Mouse (Mus musculus): ENCODE data around the gene Tppp2. TPM values are rescaled to one million over a fixed set of nuclear protein-coding genes. Genes with fewer than 3 reads are reported as not detected.

Tppp2 gene
- polyA plus RNA-seq (2014; fragmentation: Nextera tagmentation; extraction: Ambion mirVana): not detected in 2 replicates

DNA sequence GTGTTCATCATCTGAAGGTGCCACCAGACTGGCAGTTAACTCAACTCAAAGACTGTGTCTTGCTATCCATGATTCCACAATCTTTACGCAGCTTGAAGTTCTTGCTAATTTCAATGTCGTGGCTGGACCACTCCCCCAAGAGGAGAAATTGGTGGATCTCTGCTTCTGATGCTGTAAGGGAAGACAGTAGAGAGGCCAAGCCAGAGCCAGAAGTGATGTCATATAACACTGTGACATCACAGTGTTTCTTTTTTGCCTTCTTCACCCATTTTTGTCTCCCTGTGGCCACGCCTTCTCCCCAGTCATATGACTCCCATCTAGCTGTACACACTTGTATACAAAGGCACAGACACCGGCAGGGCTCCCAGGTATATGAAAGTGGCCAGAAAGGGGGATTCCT lies at the start of gene Tppp2:
TSS of gene Tppp2 (plus strand) at position 301 of the 400 bp plus-strand sequence.
- Histone ChIP-seq H3K27me3 (replicated peaks; ENCODE audit: control insufficient read depth, insufficient read depth, low read length) (no peaks in the 10 kb centered on the region), H3K36me3 (ENCODE audit: control insufficient read depth, insufficient read depth, low read length) (no peaks in the 10 kb centered on the region), H3K9ac (ENCODE audit: low read depth, low read length) (no peak within 1 kb of the TSS), H3K9me3 (ENCODE audit: control insufficient read depth, low read length) (no peaks in the 10 kb centered on the region), H3K4me1 (ENCODE audit: control insufficient read depth, insufficient read depth, low read length) (peaks cover 21% of the 10 kb centered on the region), H3K27ac (replicated peaks; ENCODE audit: low read depth, low read length) (no peak within 1 kb of the TSS), H3K4me2 (ENCODE audit: low read depth, low read length) (no peak within 1 kb of the TSS), H3K4me3 (ENCODE audit: low read depth, low read length) (no peak within 1 kb of the TSS)
- 94% methylated on average over 4 of the region's 4 CpGs for WGBS
- no peak for ATAC-seq (ENCODE audit: low read depth)
- no peak for DNase-seq (ENCODE audit: low spot score)

DNA sequence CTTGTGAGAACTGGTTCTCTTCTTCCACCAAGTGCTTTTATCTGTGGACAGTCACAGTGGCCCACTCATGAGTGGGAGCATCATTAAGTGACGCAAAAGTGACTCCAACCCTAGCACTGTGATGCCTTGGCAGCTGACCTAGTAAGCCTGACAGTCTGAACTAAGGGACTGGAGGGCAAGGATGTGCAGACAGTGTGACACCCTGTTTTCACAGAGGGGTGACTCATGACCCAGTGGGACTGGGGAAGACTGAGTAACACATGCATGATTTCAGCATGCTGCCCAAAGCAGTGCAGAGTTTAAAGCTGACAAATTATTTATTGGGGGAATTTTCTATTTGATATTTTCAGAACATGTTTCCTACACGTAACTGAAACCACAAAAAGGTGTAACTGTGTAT lies 47.5 kb upstream of the Tppp2 start:
- H3K27me3 ChIP-seq (replicated peaks; ENCODE audit: control insufficient read depth, insufficient read depth, low read length): no peaks in the 10 kb centered on the region
- H3K27ac ChIP-seq (replicated peaks; ENCODE audit: low read depth, low read length): no peak overlapping the region
- 73% methylated on average over 2 of the region's 2 CpGs for WGBS
- H3K4me3 ChIP-seq (ENCODE audit: low read depth, low read length): no peak overlapping the region
- H3K9ac ChIP-seq (ENCODE audit: low read depth, low read length): no peak overlapping the region
- no peaks in the 10 kb centered on the region for H3K4me1 ChIP-seq (ENCODE audit: control insufficient read depth, insufficient read depth, low read length)
- H3K9me3 ChIP-seq (ENCODE audit: control insufficient read depth, low read length): no peaks in the 10 kb centered on the region
- DNase-seq (ENCODE audit: low spot score): no peak
- H3K4me2 ChIP-seq (ENCODE audit: low read depth, low read length): no peak overlapping the region
- H3K36me3 ChIP-seq (ENCODE audit: control insufficient read depth, insufficient read depth, low read length): no peaks in the 10 kb centered on the region
- ATAC-seq (ENCODE audit: low read depth): no peak

DNA sequence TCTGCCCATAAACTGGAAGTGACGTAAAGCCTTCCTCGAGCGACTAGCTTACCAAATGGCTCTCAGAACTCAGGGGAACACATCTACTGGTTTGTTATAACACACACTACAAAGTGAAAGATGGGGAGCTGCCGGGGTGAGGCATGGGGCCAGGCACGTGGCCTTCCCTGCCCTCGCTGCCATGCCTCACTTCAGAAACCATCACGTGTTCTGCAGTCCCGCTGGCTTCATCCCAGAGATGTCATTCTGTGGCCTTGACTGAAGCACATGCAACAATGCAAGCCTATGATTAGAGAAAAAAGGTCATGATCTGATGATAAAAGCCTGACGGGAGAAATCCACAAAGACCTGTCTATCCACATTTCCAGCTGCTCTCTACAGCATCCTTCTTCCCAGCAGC lies 46.5 kb upstream of the Tppp2 start:
- Histone ChIP-seq H3K4me1 (ENCODE audit: control insufficient read depth, insufficient read depth, low read length) (no peaks in the 10 kb centered on the region), H3K27me3 (replicated peaks; ENCODE audit: control insufficient read depth, insufficient read depth, low read length) (no peaks in the 10 kb centered on the region), H3K4me3 (ENCODE audit: low read depth, low read length) (no peak overlapping the region), H3K36me3 (ENCODE audit: control insufficient read depth, insufficient read depth, low read length) (no peaks in the 10 kb centered on the region), H3K9me3 (ENCODE audit: control insufficient read depth, low read length) (no peaks in the 10 kb centered on the region), H3K4me2 (ENCODE audit: low read depth, low read length) (no peak overlapping the region), H3K27ac (replicated peaks; ENCODE audit: low read depth, low read length) (no peak overlapping the region), H3K9ac (ENCODE audit: low read depth, low read length) (no peak overlapping the region)
- no peak for ATAC-seq (ENCODE audit: low read depth)
- WGBS: 75% methylated on average over 9 of the region's 9 CpGs
- no peak for DNase-seq (ENCODE audit: low spot score)

GRCm38 (mm10) chr14:51877517-51877916 lies 40.7 kb upstream of the Tppp2 start:
- H3K9ac ChIP-seq (ENCODE audit: low read depth, low read length): no peak overlapping the region
- H3K4me2 ChIP-seq (ENCODE audit: low read depth, low read length): no peak overlapping the region
- DNase-seq (ENCODE audit: low spot score) (no peak), ATAC-seq (ENCODE audit: low read depth) (no peak)
- no peaks in the 10 kb centered on the region for H3K36me3 ChIP-seq (ENCODE audit: control insufficient read depth, insufficient read depth, low read length)
- H3K4me3 ChIP-seq (ENCODE audit: low read depth, low read length): no peak overlapping the region
- no peak overlapping the region for H3K27ac ChIP-seq (replicated peaks; ENCODE audit: low read depth, low read length)
- H3K27me3 ChIP-seq (replicated peaks; ENCODE audit: control insufficient read depth, insufficient read depth, low read length): no peaks in the 10 kb centered on the region
- no peaks in the 10 kb centered on the region for H3K9me3 ChIP-seq (ENCODE audit: control insufficient read depth, low read length)
- no peaks in the 10 kb centered on the region for H3K4me1 ChIP-seq (ENCODE audit: control insufficient read depth, insufficient read depth, low read length)
- WGBS: 75% methylated on average over 3 of the region's 3 CpGs

GRCm38 (mm10) chr14:51883527-51884030 lies 34.6 kb upstream of the Tppp2 start:
- Histone ChIP-seq H3K9ac (ENCODE audit: low read depth, low read length) (peak overlapping the region; percentile 63; the same call in 1 of the 2 replicates), H3K9me3 (ENCODE audit: control insufficient read depth, low read length) (no peaks in the 10 kb centered on the region), H3K36me3 (ENCODE audit: control insufficient read depth, insufficient read depth, low read length) (peaks cover 21% of the 10 kb centered on the region), H3K27me3 (replicated peaks; ENCODE audit: control insufficient read depth, insufficient read depth, low read length) (no peaks in the 10 kb centered on the region), H3K4me2 (ENCODE audit: low read depth, low read length) (peak overlapping the region; percentile 74), H3K4me1 (ENCODE audit: control insufficient read depth, insufficient read depth, low read length) (peaks cover 8% of the 10 kb centered on the region; the same call in 1 of the 2 replicates), H3K4me3 (ENCODE audit: low read depth, low read length) (peak overlapping the region; percentile 79), H3K27ac (replicated peaks; ENCODE audit: low read depth, low read length) (peak overlapping the region; percentile 74)
- 0% methylated on average over 4 of the region's 4 CpGs for WGBS
- DNase-seq (ENCODE audit: low spot score) (peak; percentile 90), ATAC-seq (ENCODE audit: low read depth) (peak; percentile 45)

DNA sequence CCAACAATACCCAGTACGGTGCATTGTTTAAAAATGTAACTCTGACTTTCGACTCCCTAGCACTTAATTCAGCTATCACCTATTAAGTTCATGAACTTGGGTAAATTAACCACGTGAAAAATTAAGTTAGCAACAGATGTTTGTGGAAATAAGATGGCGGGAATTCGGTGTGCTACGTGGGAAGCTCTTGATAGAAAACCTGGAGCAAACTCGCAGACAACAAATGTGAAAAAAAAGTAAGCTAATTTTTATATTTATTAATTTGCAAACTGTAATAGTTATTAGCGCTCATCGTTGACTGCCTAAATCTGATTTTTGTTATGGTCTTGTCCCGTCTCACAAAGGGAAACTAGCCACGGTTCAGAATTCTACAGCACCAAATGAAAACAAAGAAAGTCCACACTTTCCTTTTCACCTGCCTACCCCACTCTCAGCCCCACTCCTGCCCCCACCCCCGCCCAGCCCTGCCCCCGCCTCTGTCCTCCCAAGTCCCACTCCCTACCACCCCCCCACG lies 34.1 kb upstream of the Tppp2 start:
- Histone ChIP-seq H3K4me3 (ENCODE audit: low read depth, low read length) (peak overlapping the region; percentile 79), H3K9ac (ENCODE audit: low read depth, low read length) (peak overlapping the region; percentile 63), H3K4me1 (ENCODE audit: control insufficient read depth, insufficient read depth, low read length) (peaks cover 8% of the 10 kb centered on the region; the same call in 1 of the 2 replicates), H3K9me3 (ENCODE audit: control insufficient read depth, low read length) (no peaks in the 10 kb centered on the region), H3K27ac (replicated peaks; ENCODE audit: low read depth, low read length) (peak overlapping the region; percentile 74), H3K4me2 (ENCODE audit: low read depth, low read length) (peak overlapping the region; percentile 74), H3K27me3 (replicated peaks; ENCODE audit: control insufficient read depth, insufficient read depth, low read length) (no peaks in the 10 kb centered on the region), H3K36me3 (ENCODE audit: control insufficient read depth, insufficient read depth, low read length) (peaks cover 26% of the 10 kb centered on the region)
- 1% methylated on average over 14 of the region's 14 CpGs for WGBS
- DNase-seq (ENCODE audit: low spot score) (peak; percentile 61), ATAC-seq (ENCODE audit: low read depth) (peak; percentile 42)

DNA sequence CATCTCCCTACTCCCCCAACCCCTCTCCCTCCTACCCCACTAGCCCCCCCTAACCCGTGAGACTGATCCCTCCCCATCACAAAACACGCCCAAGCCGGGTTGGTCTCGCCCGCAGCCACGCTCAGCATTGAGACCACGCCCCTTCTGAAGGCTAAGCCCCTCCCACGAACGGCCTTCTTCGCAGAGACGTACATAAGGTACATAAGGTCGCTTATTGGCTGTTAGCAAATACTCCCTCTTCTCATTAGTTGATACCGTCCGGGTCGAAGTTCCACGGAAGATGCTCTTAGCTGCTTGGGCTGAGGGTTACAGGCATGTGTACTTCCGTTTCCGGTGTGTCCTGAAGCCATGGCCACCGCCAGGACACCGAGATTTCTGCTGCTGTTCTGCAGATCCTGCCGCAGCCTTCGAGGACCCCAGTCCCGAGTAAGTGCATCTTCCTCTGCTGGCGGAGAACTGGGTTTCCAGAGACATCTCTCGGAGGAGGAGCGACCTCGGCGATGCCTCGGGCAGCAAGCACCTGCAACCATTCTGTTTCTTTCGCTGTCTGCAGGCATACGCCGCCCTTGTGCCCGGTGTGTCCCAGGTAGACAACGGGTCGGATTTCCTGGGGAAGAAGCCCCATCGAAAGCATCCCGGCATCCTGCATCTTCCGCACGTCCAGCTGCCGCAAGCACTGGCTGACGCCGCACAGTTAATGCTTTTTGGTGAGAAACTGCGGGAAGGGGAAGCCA lies 33.5 kb upstream of the Tppp2 start, which contains the start of gene Mettl17:
TSS of gene Mettl17 (plus strand) at position 245 of the 734 bp plus-strand sequence.
- ATAC-seq (ENCODE audit: low read depth) (peak; percentile 98), DNase-seq (ENCODE audit: low spot score) (peak; percentile 99)
- peak within 1 kb of the TSS; percentile 79 for H3K4me3 ChIP-seq (ENCODE audit: low read depth, low read length)
- peak within 1 kb of the TSS; percentile 74 for H3K27ac ChIP-seq (replicated peaks; ENCODE audit: low read depth, low read length)
- peak within 1 kb of the TSS; percentile 71 for H3K9ac ChIP-seq (ENCODE audit: low read depth, low read length)
- H3K9me3 ChIP-seq (ENCODE audit: control insufficient read depth, low read length): no peaks in the 10 kb centered on the region
- peaks cover 8% of the 10 kb centered on the region; the same call in 1 of the 2 replicates for H3K4me1 ChIP-seq (ENCODE audit: control insufficient read depth, insufficient read depth, low read length)
- H3K4me2 ChIP-seq (ENCODE audit: low read depth, low read length): peak within 1 kb of the TSS; percentile 74
- no peaks in the 10 kb centered on the region for H3K27me3 ChIP-seq (replicated peaks; ENCODE audit: control insufficient read depth, insufficient read depth, low read length)
- peaks cover 33% of the 10 kb centered on the region for H3K36me3 ChIP-seq (ENCODE audit: control insufficient read depth, insufficient read depth, low read length)
- WGBS: under 1% methylated on average over 43 of the region's 43 CpGs

- no peak overlapping the region for H3K9ac ChIP-seq (ENCODE audit: low read depth, low read length)
- ATAC-seq (ENCODE audit: low read depth) (no peak), DNase-seq (ENCODE audit: low spot score) (no peak)
- peaks cover 46% of the 10 kb centered on the region for H3K36me3 ChIP-seq (ENCODE audit: control insufficient read depth, insufficient read depth, low read length)
- H3K27ac ChIP-seq (replicated peaks; ENCODE audit: low read depth, low read length): no peak overlapping the region
- no peaks in the 10 kb centered on the region for H3K27me3 ChIP-seq (replicated peaks; ENCODE audit: control insufficient read depth, insufficient read depth, low read length)
- peak overlapping the region; percentile 79 for H3K4me3 ChIP-seq (ENCODE audit: low read depth, low read length)
- H3K4me1 ChIP-seq (ENCODE audit: control insufficient read depth, insufficient read depth, low read length): peaks cover 8% of the 10 kb centered on the region; the same call in 1 of the 2 replicates
- H3K4me2 ChIP-seq (ENCODE audit: low read depth, low read length): peak overlapping the region; percentile 74; the same call in 1 of the 2 replicates
- 59% methylated on average over 6 of the region's 6 CpGs for WGBS
- H3K9me3 ChIP-seq (ENCODE audit: control insufficient read depth, low read length): no peaks in the 10 kb centered on the region
Observed at GRCm38 (mm10) chr14:51886051-51886450, 32.2 kb upstream of the Tppp2 start.
